Mouse (Mus musculus): ENCODE results near the gene Pip4k2c. TPM values are rescaled to one million over a fixed set of nuclear protein-coding genes. Genes with fewer than 3 reads are reported as not detected.
A peak's percentile ranks its signal among the peaks of the same experiment; 100 is the strongest.

The Pip4k2c gene
- polyA plus RNA-seq, 1 experiment: 31.4 TPM

- Histone ChIP-seq H3K27ac (ENCODE audit: insufficient read depth, low read depth, low read length) (no peak overlapping the region), H3K4me1 (ENCODE audit: control insufficient read depth, insufficient read depth, insufficient read length, low read length) (peaks cover 7% of the 10 kb centered on the region; the same call in 1 of the 2 replicates), H3K36me3 (ENCODE audit: control insufficient read depth, insufficient read depth, low read length) (no peaks in the 10 kb centered on the region), H3K27me3 (ENCODE audit: control insufficient read depth, insufficient read depth, low read length) (peaks cover 57% of the 10 kb centered on the region), H3K4me3 (ENCODE audit: low read depth, low read length) (peak overlapping the region; percentile 8; the same call in 1 of the 2 replicates)
- TF ChIP-seq POLR2A (IDR thresholded peaks at IDR 0.05; ENCODE audit: low read depth, low read length) (no peak), CTCF (IDR thresholded peaks at IDR 0.05; ENCODE audit: extremely low read depth, insufficient read length, insufficient replicate concordance, low read depth, low read length) (no peak)
- 12% methylated on average over 20 of the region's 20 CpGs for WGBS
Observed at GRCm38 (mm10) chr10:127183759-127184158, 27.6 kb downstream of the Pip4k2c start.

- no peak overlapping the region for H3K4me3 ChIP-seq (ENCODE audit: low read depth, low read length)
- WGBS: 86% methylated on average over 4 of the region's 4 CpGs
- no peaks in the 10 kb centered on the region for H3K36me3 ChIP-seq (ENCODE audit: control insufficient read depth, insufficient read depth, low read length)
Observed at GRCm38 (mm10) chr10:127182624-127183023, 28.8 kb downstream of the Pip4k2c start.

GRCm38 (mm10) chr10:127181566-127181965 lies 29.8 kb downstream of the Pip4k2c start:
- WGBS: 65% methylated on average over 6 of the region's 6 CpGs
- H3K4me3 ChIP-seq (ENCODE audit: low read depth, low read length): no peak overlapping the region
- no peak for TF ChIP-seq POLR2A (IDR thresholded peaks at IDR 0.05; ENCODE audit: low read depth, low read length)
- no peak for TF ChIP-seq CTCF (IDR thresholded peaks at IDR 0.05; ENCODE audit: extremely low read depth, insufficient read length, insufficient replicate concordance, low read depth, low read length)
- no peak overlapping the region for H3K27ac ChIP-seq (ENCODE audit: insufficient read depth, low read depth, low read length)
- H3K4me1 ChIP-seq (ENCODE audit: control insufficient read depth, insufficient read depth, insufficient read length, low read length): peaks cover 13% of the 10 kb centered on the region
- peaks cover 55% of the 10 kb centered on the region for H3K27me3 ChIP-seq (ENCODE audit: control insufficient read depth, insufficient read depth, low read length)
- H3K36me3 ChIP-seq (ENCODE audit: control insufficient read depth, insufficient read depth, low read length): no peaks in the 10 kb centered on the region

More at GRCm38 (mm10) chr10:127182624-127183023, 28.8 kb downstream of the Pip4k2c start:
- H3K27me3 ChIP-seq (ENCODE audit: control insufficient read depth, insufficient read depth, low read length): peaks cover 56% of the 10 kb centered on the region
- peaks cover 13% of the 10 kb centered on the region for H3K4me1 ChIP-seq (ENCODE audit: control insufficient read depth, insufficient read depth, insufficient read length, low read length)
- no peak overlapping the region for H3K27ac ChIP-seq (ENCODE audit: insufficient read depth, low read depth, low read length)
- no peak for TF ChIP-seq CTCF (IDR thresholded peaks at IDR 0.05; ENCODE audit: extremely low read depth, insufficient read length, insufficient replicate concordance, low read depth, low read length)
- no peak for TF ChIP-seq POLR2A (IDR thresholded peaks at IDR 0.05; ENCODE audit: low read depth, low read length)

GRCm38 (mm10) chr10:127180695-127181047 lies 30.7 kb downstream of the Pip4k2c start:
- peaks cover 56% of the 10 kb centered on the region for H3K27me3 ChIP-seq (ENCODE audit: control insufficient read depth, insufficient read depth, low read length)
- H3K4me1 ChIP-seq (ENCODE audit: control insufficient read depth, insufficient read depth, insufficient read length, low read length): peaks cover 13% of the 10 kb centered on the region
- no peak for TF ChIP-seq POLR2A (IDR thresholded peaks at IDR 0.05; ENCODE audit: low read depth, low read length)
- no peak for TF ChIP-seq CTCF (IDR thresholded peaks at IDR 0.05; ENCODE audit: extremely low read depth, insufficient read length, insufficient replicate concordance, low read depth, low read length)
- H3K36me3 ChIP-seq (ENCODE audit: control insufficient read depth, insufficient read depth, low read length): no peaks in the 10 kb centered on the region
- no peak overlapping the region for H3K4me3 ChIP-seq (ENCODE audit: low read depth, low read length)
- 57% methylated on average over 3 of the region's 3 CpGs for WGBS
- H3K27ac ChIP-seq (ENCODE audit: insufficient read depth, low read depth, low read length): no peak overlapping the region

GRCm38 (mm10) chr10:127179871-127180694 lies 31.3 kb downstream of the Pip4k2c start, which contains the start of gene Slc26a10:
TSS of gene Slc26a10 (minus strand) at chr10:127180645.
- no peaks in the 10 kb centered on the region for H3K36me3 ChIP-seq (ENCODE audit: control insufficient read depth, insufficient read depth, low read length)
- no peak within 1 kb of the TSS for H3K27ac ChIP-seq (ENCODE audit: insufficient read depth, low read depth, low read length)
- H3K4me1 ChIP-seq (ENCODE audit: control insufficient read depth, insufficient read depth, insufficient read length, low read length): peaks cover 13% of the 10 kb centered on the region
- TF ChIP-seq POLR2A (IDR thresholded peaks at IDR 0.05; ENCODE audit: low read depth, low read length) (no peak), CTCF (IDR thresholded peaks at IDR 0.05; ENCODE audit: extremely low read depth, insufficient read length, insufficient replicate concordance, low read depth, low read length) (no peak)
- peak within 1 kb of the TSS; percentile 2; the same call in 1 of the 2 replicates for H3K4me3 ChIP-seq (ENCODE audit: low read depth, low read length)
- H3K27me3 ChIP-seq (ENCODE audit: control insufficient read depth, insufficient read depth, low read length): peaks cover 56% of the 10 kb centered on the region
- 3% methylated on average over 34 of the region's 34 CpGs for WGBS

- Histone ChIP-seq H3K27ac (ENCODE audit: insufficient read depth, low read depth, low read length) (no peak overlapping the region), H3K27me3 (ENCODE audit: control insufficient read depth, insufficient read depth, low read length) (peaks cover 53% of the 10 kb centered on the region), H3K36me3 (ENCODE audit: control insufficient read depth, insufficient read depth, low read length) (no peaks in the 10 kb centered on the region), H3K4me3 (ENCODE audit: low read depth, low read length) (peak overlapping the region; percentile 48), H3K4me1 (ENCODE audit: control insufficient read depth, insufficient read depth, insufficient read length, low read length) (peaks cover 9% of the 10 kb centered on the region)
- TF ChIP-seq POLR2A (IDR thresholded peaks at IDR 0.05; ENCODE audit: low read depth, low read length) (no peak), CTCF (IDR thresholded peaks at IDR 0.05; ENCODE audit: extremely low read depth, insufficient read length, insufficient replicate concordance, low read depth, low read length) (0 out of 2 replicates have a peak, but pooled peaks have one; percentile 5)
- 4% methylated on average over 41 of the region's 41 CpGs for WGBS
Observed at GRCm38 (mm10) chr10:127178286-127179027, 32.9 kb downstream of the Pip4k2c start.

GRCm38 (mm10) chr10:127177719-127178118 lies 33.7 kb downstream of the Pip4k2c start:
- 2% methylated on average over 23 of the region's 23 CpGs for WGBS
- peaks cover 4% of the 10 kb centered on the region; the same call in 1 of the 2 replicates for H3K36me3 ChIP-seq (ENCODE audit: control insufficient read depth, insufficient read depth, low read length)
- H3K4me1 ChIP-seq (ENCODE audit: control insufficient read depth, insufficient read depth, insufficient read length, low read length): peaks cover 9% of the 10 kb centered on the region
- H3K27me3 ChIP-seq (ENCODE audit: control insufficient read depth, insufficient read depth, low read length): peaks cover 48% of the 10 kb centered on the region
- H3K4me3 ChIP-seq (ENCODE audit: low read depth, low read length): peak overlapping the region; percentile 48
- H3K27ac ChIP-seq (ENCODE audit: insufficient read depth, low read depth, low read length): no peak overlapping the region
- TF ChIP-seq POLR2A (IDR thresholded peaks at IDR 0.05; ENCODE audit: low read depth, low read length) (no peak), CTCF (IDR thresholded peaks at IDR 0.05; ENCODE audit: extremely low read depth, insufficient read length, insufficient replicate concordance, low read depth, low read length) (peak; percentile 91; the same call in 1 of the 2 replicates)

All from small intestine, adult 2 months (tissue).